Mouse (Mus musculus) bone marrow, adult 2 months (tissue): ENCODE data around the gene Papln. TPM values are rescaled to one million over a fixed set of nuclear protein-coding genes. Genes with fewer than 3 reads are reported as not detected.

ENCODE experiments used
- H3K27ac ChIP-seq: fragments of 200-500 bp; 2 replicates; pipeline ENCODE4 v1.5.1; 2012; ENCODE audit warnings: low read depth, mild to moderate bottlenecking, control low read depth, inconsistent platforms, low read length; ENCODE audit not compliant: control insufficient read depth, poor library complexity, insufficient read depth
- H3K4me1 ChIP-seq: fragments of 200-500 bp; 2 replicates; pipeline ENCODE4 v1.6.1; 2011; ENCODE audit warnings: low read length; ENCODE audit not compliant: control insufficient read depth, insufficient read depth
- H3K4me3 ChIP-seq: fragments of 200-500 bp; replicated peaks from 2 replicates; pipeline ENCODE3; 2011; ENCODE audit warnings: mild to moderate bottlenecking, low read depth, low read length, control low read depth; ENCODE audit not compliant: control insufficient read depth
- CTCF ChIP-seq: fragments of 200-500 bp; IDR thresholded peaks from 2 replicates; pipeline ENCODE4 v1.5.1; 2011; ENCODE audit warnings: low read length, control low read depth; ENCODE audit not compliant: control insufficient read depth, insufficient read depth
- POLR2A ChIP-seq: fragments of 200-500 bp; IDR thresholded peaks from 2 replicates; pipeline ENCODE4 v1.6.1; 2011; ENCODE audit warnings: low read depth, mild to moderate bottlenecking, control low read depth, low read length, borderline replicate concordance; ENCODE audit not compliant: control insufficient read depth
- WGBS: fragments of 180-500 bp; shearing (Covaris S2); methylation state at CpG from one replicate; pipeline ENCODE4 v1.1.7; 2018; 5-methylcytosine and 5-hydroxymethylcytosine counted together
- polyA plus RNA-seq: library from polyadenylated mRNA; stranded (reverse); fragments of >200 nt; gene quantifications from 2 replicates; pipeline ENCODE4 v1.2.4, GENCODE M21; 2011; ENCODE audit warnings: low replicate concordance; ENCODE audit not compliant: missing spikeins, insufficient read depth, insufficient read length

Papln gene
- polyA plus RNA-seq, 1 experiment: 0.65 TPM

DNA sequence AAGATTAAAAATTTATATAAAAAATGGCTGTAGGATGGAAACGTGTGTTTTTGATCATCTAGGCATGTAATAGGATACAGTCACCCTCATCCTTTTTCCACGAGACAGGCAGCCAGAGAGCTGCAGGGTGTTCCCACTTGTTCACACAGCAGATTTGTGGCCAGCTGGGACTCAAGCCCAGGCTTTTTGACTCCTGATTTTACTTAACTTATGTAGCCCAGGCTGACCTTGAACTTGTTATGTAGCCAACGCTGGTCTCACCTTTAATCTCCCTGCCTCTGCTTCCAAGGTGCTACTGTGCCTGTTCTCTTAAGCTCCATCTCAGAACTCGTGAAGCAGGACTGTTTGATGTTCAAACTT, 26.3 kb downstream of the Papln start:
- WGBS: 69% methylated on average over 4 of the region's 4 CpGs
- H3K27ac ChIP-seq: no peak overlapping the region
- H3K4me1 ChIP-seq: no peaks in the 10 kb centered on the region
- no peak overlapping the region for H3K4me3 ChIP-seq
- TF ChIP-seq POLR2A (no peak), CTCF (no peak)

DNA sequence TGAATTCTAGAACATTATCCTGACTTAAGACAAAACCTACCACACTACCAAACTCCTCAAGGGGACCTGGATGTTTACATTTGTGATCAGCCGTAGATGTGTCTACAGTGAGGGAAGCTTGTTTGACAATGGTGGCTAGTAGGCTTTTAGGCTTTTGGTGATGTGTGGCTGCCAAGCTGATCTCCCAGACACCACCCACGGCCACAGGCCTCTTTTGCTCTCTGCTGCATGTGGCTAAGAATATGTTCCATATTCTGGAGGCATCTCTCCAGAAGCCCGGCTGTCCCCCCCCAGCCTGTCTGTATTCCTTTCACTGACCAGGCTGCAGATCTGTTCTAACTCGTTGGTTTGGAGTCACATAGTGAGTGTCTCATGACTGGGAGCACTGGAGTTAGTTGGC, 27.3 kb downstream of the Papln start:
- WGBS: 76% methylated on average over 4 of the region's 4 CpGs
- no peak for TF ChIP-seq CTCF
- TF ChIP-seq POLR2A: no peak
- Histone ChIP-seq H3K27ac (no peak overlapping the region), H3K4me1 (no peaks in the 10 kb centered on the region), H3K4me3 (no peak overlapping the region)

GRCm38 (mm10) chr12:83791737-83792136, 28.3 kb downstream of the Papln start:
- WGBS: 90% methylated on average over 10 of the region's 10 CpGs

GRCm38 (mm10) chr12:83792706-83793410, 29.4 kb downstream of the Papln start:
- 85% methylated on average over 10 of the region's 10 CpGs for whole genome bisulfite sequencing
- no peak overlapping the region for H3K27ac ChIP-seq
- peaks cover 3% of the 10 kb centered on the region; the same call in 1 of the 2 replicates for H3K4me1 ChIP-seq
- TF ChIP-seq POLR2A: no peak
- TF ChIP-seq CTCF: no peak
- no peak overlapping the region for H3K4me3 ChIP-seq

More at GRCm38 (mm10) chr12:83791737-83792136, 28.3 kb downstream of the Papln start:
- no peak overlapping the region for H3K4me3 ChIP-seq
- no peak overlapping the region for H3K27ac ChIP-seq
- H3K4me1 ChIP-seq: no peaks in the 10 kb centered on the region
- TF ChIP-seq CTCF (no peak), POLR2A (0 out of 2 replicates have a peak, but pooled peaks have one; percentile 10)

GRCm38 (mm10) chr12:83795051-83795450, 31.6 kb downstream of the Papln start:
- H3K4me1 ChIP-seq: peaks cover 3% of the 10 kb centered on the region; the same call in 1 of the 2 replicates
- TF ChIP-seq POLR2A (no peak), CTCF (no peak)
- no peak overlapping the region for H3K27ac ChIP-seq
- 83% methylated on average over 2 of the region's 2 CpGs for WGBS
- no peak overlapping the region for H3K4me3 ChIP-seq

DNA sequence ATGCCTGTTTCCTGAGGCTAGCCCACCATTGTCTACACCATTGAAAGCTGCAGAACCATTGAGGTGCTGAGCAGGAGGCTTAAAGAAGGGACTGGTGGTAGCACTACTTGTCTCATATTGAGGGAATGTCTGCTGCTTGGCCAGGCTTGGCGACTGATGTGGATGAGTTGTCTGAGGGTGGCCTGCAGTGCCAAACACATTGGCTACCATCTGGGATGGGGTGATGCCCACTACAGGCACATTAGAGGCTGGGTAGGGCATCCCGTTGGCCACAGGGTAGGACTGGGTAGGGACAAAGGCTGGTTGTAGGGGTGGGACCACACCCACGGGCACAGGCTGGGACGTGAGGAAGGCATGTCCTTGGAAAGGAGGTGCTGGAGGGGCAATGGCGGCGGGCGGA, 32.2 kb downstream of the Papln start:
- TF ChIP-seq CTCF: no peak
- TF ChIP-seq POLR2A: no peak
- Histone ChIP-seq H3K27ac (no peak overlapping the region), H3K4me1 (peaks cover 3% of the 10 kb centered on the region; the same call in 1 of the 2 replicates), H3K4me3 (no peak overlapping the region)
- 81% methylated on average over 7 of the region's 7 CpGs for WGBS

DNA sequence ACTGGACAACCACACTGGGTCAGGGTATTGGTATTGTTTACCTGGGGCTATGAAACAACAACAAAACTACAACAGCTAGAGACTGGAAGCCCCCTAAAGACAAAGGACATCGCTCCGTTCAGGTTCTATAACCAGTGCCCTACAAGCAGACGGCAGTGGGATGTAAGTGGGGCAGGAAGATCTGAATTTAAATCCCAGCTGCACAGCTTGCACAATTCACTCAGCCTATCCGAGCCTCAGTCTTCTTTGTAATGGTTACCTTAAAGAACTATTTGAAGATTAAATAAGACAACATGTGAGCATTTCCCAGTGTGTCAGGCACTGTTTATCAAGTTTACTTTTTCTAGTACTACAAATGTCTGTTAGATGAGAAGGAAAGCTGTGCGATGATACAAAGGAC, 34.9 kb downstream of the Papln start:
- TF ChIP-seq CTCF: no peak
- Histone ChIP-seq H3K4me3 (no peak overlapping the region), H3K4me1 (peaks cover 3% of the 10 kb centered on the region; the same call in 1 of the 2 replicates), H3K27ac (no peak overlapping the region)
- 86% methylated on average over 5 of the region's 5 CpGs for WGBS

DNA sequence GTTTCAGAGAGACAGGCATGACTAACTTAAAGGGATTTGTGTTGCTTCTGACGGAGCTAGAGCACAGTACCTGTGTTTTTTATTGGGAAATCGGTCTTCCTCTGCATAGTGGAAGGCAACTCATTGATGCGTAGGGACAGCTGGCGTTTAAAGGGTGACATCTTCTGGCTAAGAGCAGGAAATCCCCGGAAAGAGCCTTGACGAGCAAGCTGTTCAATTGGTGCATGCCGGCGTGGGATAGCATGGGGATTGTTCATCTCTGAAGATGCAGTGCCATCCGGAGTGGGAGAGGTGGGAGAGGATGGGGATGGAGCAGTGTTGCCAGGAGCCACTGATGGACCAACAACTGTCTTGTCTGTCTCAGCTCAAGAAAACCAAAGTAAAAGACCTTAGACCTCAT, 37.5 kb downstream of the Papln start:
- no peak overlapping the region for H3K27ac ChIP-seq
- TF ChIP-seq POLR2A: no peak
- TF ChIP-seq CTCF: no peak
- H3K4me3 ChIP-seq: no peak overlapping the region
- H3K4me1 ChIP-seq: peaks cover 3% of the 10 kb centered on the region; the same call in 1 of the 2 replicates
- 88% methylated on average over 9 of the region's 9 CpGs for WGBS

- WGBS: 77% methylated on average over 7 of the region's 7 CpGs
- no peaks in the 10 kb centered on the region for H3K4me1 ChIP-seq
- H3K27ac ChIP-seq: no peak overlapping the region
- TF ChIP-seq CTCF (no peak), POLR2A (no peak)
- H3K4me3 ChIP-seq: no peak overlapping the region
Measured at GRCm38 (mm10) chr12:83803641-83804040, 40.2 kb downstream of the Papln start.
